Mouse (Mus musculus): ENCODE measurements around the gene Zfp423.

Zfp423 gene

DNA sequence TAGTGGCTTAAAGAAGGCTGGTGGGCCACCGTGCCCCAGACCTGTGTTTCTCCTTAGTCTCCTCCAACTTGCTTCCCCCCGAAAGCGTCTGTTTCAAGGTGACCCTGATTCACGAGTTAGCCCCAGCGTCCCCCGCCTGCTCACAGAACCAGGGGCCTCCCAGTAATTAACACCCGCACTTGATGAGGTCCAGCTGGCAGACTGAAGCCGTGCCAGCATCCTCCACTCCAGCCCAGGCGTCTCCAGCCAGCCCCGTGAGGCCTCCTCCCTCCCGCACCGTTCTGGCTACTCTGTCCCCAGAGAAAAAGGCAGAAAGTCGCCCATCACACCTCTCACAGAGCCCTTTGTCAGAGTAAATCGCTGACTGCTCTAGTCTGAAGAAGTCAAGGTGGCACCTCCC is 213.3 kb downstream of the Zfp423 start:
- no peak for DNase-seq (ENCODE audit: low read depth)

DNA sequence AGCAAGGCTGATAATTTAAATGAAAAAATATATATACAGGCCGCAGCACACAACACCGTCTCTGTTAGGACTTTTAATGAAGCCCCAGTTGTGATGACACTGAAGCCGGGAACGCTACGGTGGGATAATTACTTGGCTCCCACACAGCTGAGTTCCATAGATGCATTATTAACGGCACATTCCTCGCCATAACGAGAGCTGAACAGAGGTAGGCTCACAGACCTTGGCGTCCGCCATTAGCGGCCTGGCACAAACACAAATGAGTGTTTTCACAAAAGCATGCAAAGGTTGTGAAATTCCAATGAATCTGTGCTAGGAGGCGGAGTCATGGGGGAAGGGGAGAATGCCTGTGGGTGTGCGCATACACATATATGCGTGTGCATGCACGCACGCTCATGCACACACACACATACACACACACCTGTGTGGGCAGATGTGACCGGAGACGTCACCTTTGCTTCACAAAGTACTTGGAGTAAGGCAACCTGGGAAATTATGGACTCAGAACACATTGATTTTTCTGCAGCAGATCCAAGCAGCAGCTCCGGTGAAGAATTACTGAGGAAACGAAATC is 214.2 kb downstream of the Zfp423 start:
- no peak for DNase-seq (ENCODE audit: low read depth)

DNA sequence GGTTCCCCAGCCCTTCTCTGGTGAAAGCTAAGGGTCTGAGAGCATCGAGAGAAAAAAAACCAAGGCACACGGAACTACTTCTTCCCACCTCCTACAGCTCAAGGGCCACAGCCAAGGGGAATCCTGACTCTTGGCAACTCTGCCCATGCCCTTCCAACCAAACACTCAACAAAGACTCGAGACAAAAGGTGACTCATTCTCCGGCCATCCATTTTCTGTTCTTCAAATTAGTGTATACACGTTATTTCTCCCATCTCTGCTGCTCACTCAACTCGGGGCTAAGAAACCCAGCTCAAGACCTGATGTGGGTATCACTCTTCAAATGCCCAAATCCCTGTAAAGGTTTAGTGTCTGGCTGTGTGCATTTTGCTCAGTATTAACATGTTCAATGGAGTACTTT is 214.8 kb downstream of the Zfp423 start:
- DNase-seq (ENCODE audit: low read depth), result no peak

DNA sequence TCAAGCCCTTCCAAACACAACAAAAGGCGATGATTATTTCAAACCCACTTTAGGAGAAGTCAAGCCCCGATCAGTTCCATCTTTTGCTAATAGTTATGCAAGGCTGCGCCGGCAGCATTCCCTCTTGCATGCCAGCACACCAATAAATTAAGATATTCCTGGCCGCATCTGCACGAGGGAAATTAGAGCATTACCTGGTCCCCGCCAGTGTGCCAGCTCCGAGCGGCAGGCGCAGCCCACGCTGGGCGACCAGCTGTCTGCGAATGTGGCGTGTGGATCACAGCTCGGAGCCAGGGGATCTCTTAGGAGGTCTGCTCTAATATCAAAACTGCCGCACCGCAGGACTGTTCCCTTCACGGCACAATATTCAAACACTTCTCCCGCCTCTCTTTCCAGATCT is 217.4 kb downstream of the Zfp423 start:
- DNase-seq (ENCODE audit: low read depth), result no peak

DNA sequence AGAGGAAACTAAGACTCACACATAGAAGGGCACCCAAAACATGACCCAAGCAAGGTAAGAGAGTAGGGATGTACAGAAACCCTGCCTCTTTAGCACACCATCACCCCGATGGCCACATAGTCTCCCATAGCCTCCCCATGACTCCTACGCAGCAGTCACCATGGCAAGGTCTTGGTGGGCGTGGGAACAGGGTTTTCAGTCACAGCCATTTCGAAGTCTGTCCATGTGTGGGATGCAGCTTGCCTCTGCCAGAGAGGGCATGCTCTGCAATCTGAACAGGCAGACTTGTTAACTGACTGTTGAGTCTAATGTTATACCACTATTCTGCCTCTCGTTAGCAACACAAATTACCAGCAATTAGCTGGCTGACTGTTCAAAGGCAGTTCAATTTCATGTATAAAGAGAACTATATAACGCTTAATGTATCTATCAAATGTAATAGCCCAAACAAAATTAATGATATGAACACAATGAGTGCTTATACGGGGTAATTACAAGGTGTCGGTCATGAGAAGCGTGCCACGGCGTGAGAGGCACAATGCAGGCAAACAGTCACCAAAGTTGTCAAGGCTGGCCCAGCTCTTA is 218.4 kb downstream of the Zfp423 start:
- DNase-seq (ENCODE audit: low read depth), result no peak

DNA sequence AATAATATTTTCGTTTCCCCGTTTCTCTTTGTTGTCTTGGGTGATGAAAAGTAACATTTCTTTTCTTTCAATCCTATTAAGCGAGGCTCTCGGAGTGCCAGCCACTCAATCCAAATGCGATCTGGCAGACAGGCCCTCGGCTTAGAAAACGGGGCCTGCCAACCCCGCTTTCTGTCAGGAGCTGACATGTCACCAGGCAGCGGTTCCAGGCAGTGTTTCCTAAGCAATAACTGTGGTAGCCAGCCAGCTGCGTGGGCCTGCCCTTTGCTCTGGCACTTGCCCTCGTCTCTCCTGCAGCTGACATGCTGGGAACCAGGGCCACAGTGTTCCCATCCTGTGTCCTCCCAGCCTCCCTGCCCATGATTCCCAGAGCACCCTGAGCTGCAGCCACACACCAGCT is 221.5 kb downstream of the Zfp423 start:
- DNase-seq (ENCODE audit: low read depth), result no peak

DNA sequence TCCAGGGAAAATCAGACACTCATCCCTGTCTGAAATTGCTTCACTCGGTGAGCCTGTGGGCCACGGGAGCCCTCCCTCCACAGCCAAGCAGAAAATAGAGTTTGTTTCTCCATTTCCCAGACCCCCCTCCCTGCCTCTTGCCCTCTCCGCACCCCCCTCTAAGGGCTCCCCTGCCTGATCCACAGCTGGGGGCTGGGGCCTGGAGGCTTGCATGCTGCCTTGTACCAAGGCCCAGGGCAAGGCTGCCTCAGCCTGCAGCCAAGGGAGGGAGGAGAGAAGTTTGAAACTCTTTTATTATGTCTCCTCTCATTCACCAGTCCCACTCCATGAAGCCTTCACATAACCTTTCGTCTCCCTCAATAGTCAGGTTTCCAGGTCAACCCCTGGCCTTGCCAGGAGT is 224.5 kb downstream of the Zfp423 start:
- no peak for DNase-seq (ENCODE audit: low read depth)

DNA sequence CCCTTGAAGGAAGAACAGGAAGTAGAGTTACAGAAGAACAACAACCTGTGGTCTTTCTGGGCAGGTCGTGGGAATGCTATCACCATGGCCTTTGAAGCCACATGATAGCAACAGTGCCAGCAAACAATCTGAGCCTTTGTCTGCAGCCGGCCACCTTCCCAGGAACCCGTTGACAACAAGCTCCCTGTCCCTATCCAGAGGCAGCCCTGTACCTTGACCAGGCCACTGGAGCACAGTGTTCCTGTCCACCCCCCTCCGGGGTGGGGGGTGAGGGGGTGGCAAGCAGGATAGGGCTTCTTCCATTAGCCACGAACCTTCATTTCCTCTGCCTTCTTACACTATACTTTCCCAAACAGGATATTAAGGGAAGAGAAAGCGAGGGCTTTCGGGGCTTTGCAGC is 224.9 kb downstream of the Zfp423 start:
- no peak for DNase-seq (ENCODE audit: low read depth)

DNA sequence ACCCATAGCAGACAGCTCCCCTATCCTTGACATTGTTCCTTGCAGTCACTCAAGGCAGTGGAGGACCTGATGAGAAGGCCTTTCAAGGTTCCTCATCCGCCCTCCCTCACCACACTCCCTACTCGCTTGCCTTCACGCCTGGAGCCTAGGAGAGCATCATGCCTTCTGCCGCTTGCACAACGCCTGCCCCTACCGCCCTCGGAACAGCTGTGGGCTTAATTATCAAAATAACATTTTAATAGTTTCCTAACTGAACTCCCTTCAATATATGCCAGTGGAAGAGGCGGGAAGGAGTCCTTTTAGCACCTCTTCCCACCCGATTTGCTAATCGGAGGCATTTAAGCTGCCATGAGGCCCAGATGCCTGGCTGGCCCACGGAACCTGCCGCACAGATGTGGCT is 228.3 kb downstream of the Zfp423 start:
- no peak for DNase-seq (ENCODE audit: low read depth)

DNA sequence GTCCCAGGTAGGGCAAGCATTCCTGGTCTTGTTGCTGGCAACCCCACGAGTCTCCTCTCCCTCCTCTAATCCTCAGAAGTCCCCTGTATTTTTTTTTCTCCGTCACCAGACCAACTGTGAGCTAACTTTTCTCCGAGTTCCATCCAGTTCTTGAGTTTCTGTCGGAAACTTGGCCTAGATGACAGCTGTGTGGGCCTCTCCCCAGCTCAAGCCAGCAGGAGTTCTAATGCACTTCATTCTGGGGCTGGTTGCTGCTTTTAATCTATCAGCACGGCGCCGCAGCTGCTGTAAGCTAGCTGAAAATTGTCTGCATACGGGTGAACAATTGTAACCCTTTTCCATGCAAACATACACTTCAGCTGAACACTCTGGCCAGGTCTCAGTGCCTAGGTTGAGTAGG is 236.4 kb downstream of the Zfp423 start:
- no peak for DNase-seq (ENCODE audit: low read depth)

DNA sequence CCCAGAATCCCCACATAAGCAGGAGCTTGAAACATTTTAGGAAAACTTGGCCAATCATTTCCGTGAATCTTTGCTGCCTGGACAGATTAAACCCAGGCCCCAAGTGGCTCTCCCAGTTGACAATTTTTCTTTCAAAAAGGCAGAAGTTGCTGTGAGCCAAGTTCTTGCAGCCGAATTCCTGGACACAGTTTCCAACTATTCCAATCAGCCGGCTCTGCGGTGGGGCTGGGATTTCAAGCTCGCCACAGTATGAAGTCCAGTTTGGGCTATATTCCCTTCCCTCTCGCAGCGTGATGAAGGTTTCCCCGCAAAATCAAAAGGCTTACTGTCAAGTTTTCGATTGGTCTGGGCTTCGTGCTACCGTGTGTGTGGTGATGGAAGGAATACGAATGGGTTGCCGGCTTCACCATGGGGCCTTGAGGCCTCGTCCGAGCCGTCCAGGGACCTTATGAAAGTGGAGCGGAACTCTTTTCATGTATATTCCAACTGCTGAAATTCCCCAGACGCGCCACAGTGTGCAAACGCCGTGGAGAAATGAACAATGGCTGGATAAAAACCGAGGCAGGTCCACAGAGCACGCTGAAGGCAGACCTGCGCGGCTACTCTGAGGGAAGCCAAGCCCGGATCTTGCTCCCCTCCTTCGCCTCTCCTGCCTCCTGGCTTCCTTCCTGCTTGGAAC is 240.1 kb downstream of the Zfp423 start:
- no peak for DNase-seq (ENCODE audit: low read depth)

DNA sequence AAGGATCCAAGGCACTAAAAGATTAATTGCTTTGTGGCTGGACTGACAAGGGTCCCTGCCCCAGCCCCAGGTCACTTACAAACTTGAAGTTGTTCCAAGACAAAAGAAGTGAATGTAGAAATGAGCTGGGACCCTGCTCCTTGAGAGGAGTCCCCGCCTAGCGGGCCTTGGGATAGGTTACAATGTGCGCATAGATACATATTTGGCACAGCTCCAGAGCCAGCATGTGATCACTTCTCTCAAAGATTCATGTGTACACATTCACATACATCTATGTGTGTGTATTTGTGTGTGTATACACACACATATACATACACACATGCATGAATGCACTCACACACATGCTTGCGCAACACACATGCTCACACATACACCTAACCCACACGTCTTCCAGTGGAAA is 241.9 kb downstream of the Zfp423 start:
- DNase-seq (ENCODE audit: low read depth), result no peak

DNA sequence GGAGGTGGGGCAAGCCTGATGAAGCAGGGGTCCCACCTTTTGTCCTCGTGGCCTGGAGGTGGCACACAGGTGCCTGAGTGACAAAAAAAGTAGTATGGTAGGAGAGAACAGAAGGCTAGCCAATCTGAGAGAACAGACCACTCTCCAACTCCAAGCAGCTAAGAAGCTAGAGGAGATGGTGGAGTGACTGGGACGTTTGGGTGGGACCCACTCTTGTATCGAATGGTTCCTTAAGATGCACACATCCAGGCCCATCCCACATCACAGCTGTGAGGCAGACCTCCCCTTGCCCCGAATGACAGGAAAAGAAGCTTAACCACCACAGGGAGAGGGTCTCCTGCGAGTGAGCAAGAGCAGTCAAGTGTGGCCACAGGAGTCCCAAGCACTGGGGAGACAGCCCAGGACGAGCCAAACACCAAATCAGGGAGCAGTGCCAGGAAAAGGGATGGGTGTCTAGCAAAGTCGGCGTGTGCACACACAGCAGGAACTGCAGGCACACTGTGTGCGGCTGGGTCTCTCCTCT is 242.6 kb downstream of the Zfp423 start:
- no peak for DNase-seq (ENCODE audit: low read depth)

DNA sequence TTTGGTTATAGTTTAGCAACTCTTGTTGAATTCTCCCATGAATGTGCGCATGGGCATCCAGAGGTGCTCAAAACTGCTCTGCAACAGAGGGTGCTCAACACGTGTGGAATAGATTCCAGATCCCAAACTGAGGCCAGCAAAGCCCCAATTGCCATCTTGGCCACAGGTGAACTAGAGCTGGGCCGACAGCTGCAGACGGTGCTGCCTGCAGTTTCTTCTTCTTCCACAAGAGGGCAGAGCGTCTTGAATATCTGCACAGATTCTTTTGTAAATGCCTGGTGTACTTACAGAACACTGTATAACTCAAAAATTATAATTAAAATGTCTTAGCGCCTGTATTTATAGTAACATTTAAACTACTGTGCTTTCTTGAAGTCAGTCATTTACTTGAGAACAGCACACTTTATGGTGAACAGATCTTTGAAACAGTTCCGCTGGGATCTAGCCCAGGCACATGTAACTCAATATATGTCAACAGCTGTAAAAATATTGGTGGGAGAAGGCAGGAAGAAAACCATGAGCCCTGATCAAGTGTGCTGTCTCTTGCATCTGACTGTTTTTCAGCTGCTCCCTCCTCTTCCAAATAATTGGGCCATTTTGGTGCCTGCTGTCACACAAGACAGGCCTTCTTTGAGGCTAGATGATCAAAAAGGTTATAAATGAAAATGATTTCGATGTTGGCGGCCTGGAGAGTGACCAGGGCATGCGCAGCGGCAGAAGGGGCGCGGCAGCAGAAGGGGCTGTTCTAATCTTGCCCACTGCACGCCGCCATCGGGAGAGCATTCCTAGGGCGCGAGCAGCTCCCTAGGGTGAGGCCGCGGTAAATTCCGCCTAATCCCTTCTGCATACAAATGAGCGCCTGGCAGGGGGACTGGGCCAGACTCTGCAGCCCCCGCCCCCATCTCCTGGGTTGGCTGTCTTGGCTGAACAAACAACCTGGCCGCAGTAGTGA is 243.4 kb downstream of the Zfp423 start:
- DNase-seq (ENCODE audit: low read depth), result peak; percentile 36

DNA sequence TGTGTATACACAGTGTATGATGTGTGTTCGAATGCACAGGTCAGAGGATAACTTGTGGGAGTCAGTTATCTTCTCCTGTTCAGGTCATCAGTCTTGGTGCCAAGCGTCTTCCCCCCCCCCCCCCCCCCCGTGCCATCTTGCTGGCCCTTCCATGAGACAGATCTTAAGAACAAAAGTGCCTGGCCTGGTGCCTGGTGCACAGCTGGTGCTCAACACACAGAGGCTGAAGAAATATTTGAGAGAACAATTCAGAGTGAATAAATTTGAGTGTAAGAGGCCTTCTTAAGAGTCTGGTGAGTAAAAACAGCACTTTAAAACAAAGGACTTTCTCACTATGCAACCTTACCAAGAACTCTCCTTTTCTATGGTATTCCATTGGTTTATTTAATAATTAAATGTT is 245.4 kb downstream of the Zfp423 start:
- DNase-seq (ENCODE audit: low read depth), result no peak

DNA sequence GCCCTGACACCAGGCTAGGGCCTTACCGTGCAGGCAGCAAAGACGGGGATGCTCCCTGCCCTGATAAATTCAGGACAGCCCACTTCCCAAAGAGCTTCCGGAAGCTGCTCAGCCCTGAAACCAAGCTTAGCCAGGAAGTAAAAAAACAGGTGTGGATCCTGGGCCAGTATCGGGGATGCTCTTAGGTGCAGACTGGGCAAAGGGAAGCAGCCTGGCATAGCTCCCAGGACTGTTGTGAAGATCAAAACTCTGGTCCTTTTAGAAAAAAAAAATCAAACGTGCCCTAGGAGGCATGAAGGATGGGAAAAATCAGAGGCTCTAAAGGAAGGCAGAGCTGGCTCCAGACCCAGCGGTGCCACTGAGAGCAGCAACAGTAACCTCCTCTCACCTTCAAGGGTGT is 247.4 kb downstream of the Zfp423 start:
- no peak for DNase-seq (ENCODE audit: low read depth)

DNA sequence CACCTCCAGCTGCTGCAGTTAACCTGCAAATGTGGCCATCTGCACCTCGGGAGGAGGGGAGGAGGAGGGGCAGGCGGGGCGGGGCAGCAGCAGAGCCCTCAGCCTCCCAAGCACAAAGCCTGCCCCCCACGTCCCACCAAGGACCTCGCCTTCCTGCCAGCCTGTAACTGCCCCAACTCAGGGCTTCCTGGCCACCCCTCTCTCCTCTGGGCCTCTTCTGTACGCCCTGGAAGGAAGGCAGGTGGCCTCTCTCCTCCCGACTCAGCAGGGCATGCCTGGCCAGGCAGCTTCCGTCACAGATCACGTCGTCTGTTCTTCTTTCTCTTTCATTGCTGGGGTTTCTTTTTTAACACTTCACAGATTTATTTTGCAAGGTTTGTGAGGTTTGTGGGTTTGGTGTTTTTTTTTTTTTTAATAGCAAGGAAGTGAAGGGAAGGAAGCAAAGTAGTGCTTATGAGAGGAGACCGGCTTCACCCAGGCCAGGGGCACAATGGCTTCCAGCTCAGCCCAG is 251.2 kb downstream of the Zfp423 start:
- DNase-seq (ENCODE audit: low read depth), result peak; percentile 16

DNA sequence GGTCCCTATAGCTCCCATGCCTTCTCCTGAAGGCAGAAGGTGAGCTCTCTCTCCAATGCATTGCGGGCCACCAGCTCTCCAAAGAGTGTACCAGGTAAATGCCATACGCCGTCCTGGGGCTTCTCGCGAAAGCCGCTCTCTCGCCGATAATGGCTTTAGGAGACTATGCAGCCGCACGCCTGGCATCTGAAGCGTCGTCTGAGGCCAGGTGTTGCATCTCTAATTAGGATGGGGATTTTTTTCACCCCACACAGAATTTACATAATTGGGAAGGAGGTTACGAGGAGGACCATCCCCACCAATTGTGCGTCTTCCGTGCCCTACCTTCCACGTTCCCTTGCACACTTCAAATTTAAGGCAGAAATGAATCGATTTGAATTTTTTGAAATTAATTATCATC is 252.2 kb downstream of the Zfp423 start:
- DNase-seq (ENCODE audit: low read depth), result no peak

DNA sequence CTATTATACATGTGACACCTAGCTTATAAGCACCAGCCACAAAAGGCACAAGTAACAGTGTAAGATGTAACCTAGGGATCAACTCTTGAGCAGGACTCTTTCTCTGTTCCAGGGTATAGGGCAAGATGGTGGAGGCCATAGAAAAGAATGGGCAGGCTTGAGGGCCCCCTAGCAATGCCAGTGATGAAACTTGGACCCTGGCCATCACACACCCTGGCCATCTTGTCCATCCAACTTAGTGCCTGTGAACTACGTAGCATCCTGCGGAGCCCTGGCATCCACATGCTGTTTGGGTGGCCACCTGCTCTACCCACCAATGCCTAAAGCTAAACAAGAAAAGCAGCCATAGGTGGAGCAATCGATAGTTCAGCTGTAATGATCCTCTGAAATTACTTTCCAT is 254.6 kb downstream of the Zfp423 start:
- no peak for DNase-seq (ENCODE audit: low read depth)

DNA sequence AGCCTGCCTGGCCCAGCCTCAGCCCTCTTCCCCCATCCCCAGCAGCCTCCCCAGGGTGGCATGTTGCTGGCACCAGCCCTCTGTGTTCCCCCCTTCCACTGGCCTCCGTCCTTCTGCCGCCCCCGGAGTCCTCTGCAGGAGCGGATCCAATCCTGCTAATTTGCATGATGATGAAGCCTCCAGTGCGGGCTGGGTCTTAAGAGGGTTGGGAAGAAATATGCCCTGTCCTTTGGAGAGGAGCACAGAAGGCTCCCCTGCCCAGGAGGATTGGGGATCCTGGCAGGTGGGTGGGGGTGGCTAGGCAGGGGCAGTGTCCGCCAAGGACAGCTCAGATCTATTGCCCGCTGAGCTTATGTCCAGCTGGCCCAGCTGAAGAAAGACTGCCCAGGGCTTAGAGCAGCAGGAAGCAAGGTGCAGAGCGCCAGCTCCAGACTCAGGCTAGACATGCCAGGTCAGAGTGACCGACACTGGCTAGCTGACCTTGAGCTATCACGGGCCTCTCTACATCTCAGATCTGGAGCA is 256.5 kb downstream of the Zfp423 start:
- no peak for DNase-seq (ENCODE audit: low read depth)

DNA sequence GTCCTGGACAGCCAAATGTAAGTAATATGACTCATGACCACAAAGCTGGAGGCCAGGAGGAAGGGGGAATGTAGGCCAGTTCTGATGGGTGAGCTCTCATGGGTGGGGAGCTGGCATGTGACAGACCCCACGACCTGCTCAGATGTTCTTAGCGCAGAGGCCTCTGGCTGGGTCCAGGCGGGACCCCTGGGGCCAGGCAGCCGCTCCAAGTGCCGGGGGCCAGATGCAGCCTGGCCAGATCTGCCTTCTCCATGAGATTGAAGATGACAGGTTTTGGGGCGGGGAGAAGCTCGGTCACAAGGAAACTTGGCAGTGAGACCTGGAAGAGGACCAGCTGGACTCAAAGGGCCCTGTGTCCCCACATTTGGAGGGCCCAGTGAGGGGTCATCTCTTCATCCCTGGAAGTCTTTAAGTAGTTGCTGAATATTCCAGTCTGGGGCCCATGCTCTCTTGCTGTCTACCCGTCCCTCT is 257.3 kb downstream of the Zfp423 start:
- DNase-seq (ENCODE audit: low read depth), result no peak

DNA sequence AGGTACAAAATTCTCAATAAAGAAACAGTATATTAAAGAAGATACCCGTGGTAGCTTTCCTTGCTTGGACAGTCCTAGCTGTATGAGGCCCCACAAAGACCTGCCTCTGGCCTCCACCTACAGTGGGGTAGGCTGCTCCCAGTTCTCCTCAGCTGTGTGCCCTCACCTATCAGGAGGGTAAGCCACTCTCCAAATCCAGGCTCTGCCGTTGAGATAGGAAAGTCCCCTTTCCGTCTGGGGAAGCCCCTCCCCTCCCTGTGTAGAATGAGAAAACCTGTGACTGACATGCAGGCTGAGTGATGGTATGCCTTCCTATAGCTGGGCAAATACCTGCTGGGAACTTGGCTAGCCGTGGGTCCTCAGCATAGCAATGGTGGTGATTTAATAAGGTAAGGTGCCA is 257.8 kb downstream of the Zfp423 start:
- DNase-seq (ENCODE audit: low read depth), result no peak
